Mouse (Mus musculus) liver, embryonic 11.5 days (tissue): ENCODE results near the gene Notum. TPM values are rescaled to one million over a fixed set of nuclear protein-coding genes. Genes with fewer than 3 reads are reported as not detected.

ENCODE experiments used
- ATAC-seq: fragments of 200-750 bp; cut with Nextera tagmentation; replicated peaks from 2 replicates; pipeline ENCODE4 v1.8.0; 2017; ENCODE audit warnings: moderate number of reproducible peaks, mild to moderate bottlenecking, moderate TSS enrichment, moderate library complexity; ENCODE audit not compliant: low FRiP score
- DNase-seq: peaks from one replicate; pipeline ENCODE4 v3.0.0-alpha.2; 2017; ENCODE audit warnings: low spot score
- H3K27ac ChIP-seq: fragments of 300-500 bp; sonication (generic); 2 replicates; pipeline ENCODE4 v1.5.1; 2014; ENCODE audit warnings: mild to moderate bottlenecking, low read depth, low read length, control low read depth
- H3K27me3 ChIP-seq: fragments of 300-500 bp; sonication (generic); replicated peaks from 2 replicates; pipeline ENCODE4 v1.6.1; 2014; ENCODE audit warnings: low read length, mixed read lengths; ENCODE audit not compliant: control insufficient read depth, insufficient read depth
- H3K36me3 ChIP-seq: fragments of 300-500 bp; sonication (generic); 2 replicates; pipeline ENCODE4 v1.6.1; 2014; ENCODE audit warnings: mild to moderate bottlenecking, low read length, moderate library complexity, mixed read lengths; ENCODE audit not compliant: control insufficient read depth, insufficient read depth
- H3K4me1 ChIP-seq: fragments of 300-500 bp; sonication (generic); replicated peaks from 2 replicates; pipeline ENCODE4 v1.6.1; 2014; ENCODE audit warnings: low read length, mixed read lengths; ENCODE audit not compliant: control insufficient read depth, insufficient read depth
- H3K4me2 ChIP-seq: fragments of 300-500 bp; sonication (generic); 2 replicates; pipeline ENCODE4 v1.6.1; 2014; ENCODE audit warnings: mild to moderate bottlenecking, control low read depth, moderate library complexity
- H3K4me3 ChIP-seq: fragments of 300-500 bp; sonication (generic); 2 replicates; pipeline ENCODE4 v1.5.1; 2014; ENCODE audit warnings: low read depth, low read length, control low read depth
- H3K9ac ChIP-seq: fragments of 300-500 bp; sonication (generic); 2 replicates; pipeline ENCODE4 v1.6.1; 2014; ENCODE audit warnings: low read depth, low read length, control low read depth
- H3K9me3 ChIP-seq: fragments of 300-500 bp; sonication (generic); 2 replicates; pipeline ENCODE4 v1.6.1; 2016; ENCODE audit warnings: low read length, inconsistent platforms, mixed read lengths; ENCODE audit not compliant: control insufficient read depth
- WGBS: fragments of 180-500 bp; shearing (Covaris S2); extraction: QIAGEN DNeasy Blood & Tissue Kit; methylation state at CpG from one replicate; pipeline ENCODE4 v1.1.7; 2014; 5-methylcytosine and 5-hydroxymethylcytosine counted together
- polyA plus RNA-seq: library from polyadenylated mRNA; unstranded; fragments of >200 nt; fragmentation: Nextera tagmentation; extraction: Ambion mirVana; gene quantifications from 2 replicates; pipeline ENCODE4 v1.2.1, GENCODE M21; 2014

Notum gene
- polyA plus RNA-seq, 1 experiment from 2014 or later, result 0.51 TPM

GRCm38 (mm10) chr11:120630401-120630871 is 30.5 kb downstream of the Notum start:
- peaks cover 68% of the 10 kb centered on the region for H3K4me1 ChIP-seq
- WGBS, result 37% methylated on average over 5 of the region's 5 CpGs
- H3K27ac ChIP-seq, result peak overlapping the region; percentile 94
- ATAC-seq, result no peak
- H3K9ac ChIP-seq, result peak overlapping the region; percentile 92
- H3K4me3 ChIP-seq, result peak overlapping the region; percentile 78
- no peaks in the 10 kb centered on the region for H3K27me3 ChIP-seq
- H3K4me2 ChIP-seq, result peak overlapping the region; percentile 95
- peaks cover 11% of the 10 kb centered on the region; the same call in 1 of the 2 replicates for H3K36me3 ChIP-seq
- DNase-seq, result no peak
- H3K9me3 ChIP-seq, result no peaks in the 10 kb centered on the region

DNA sequence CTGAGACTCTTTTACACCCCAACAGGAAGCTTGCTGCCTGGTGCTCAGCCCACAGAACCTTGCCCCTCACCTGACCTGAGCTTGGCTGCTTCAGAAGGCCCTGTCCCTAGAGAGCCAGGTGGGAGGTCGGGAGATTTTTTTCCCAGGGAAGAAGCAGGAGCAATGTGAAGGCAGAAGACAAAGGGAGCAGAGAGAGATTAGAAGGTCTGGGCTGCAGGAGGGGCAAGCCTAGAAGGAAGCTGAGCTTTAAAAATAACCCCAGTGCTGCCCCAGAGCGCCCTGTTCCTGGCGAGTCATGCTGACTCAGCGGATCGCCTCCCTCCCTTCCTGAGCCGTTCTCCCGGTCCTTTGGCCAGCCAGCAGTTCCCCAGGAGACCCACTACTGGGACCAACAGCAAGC is 31.1 kb downstream of the Notum start:
- Histone ChIP-seq H3K27ac (peak overlapping the region; percentile 94), H3K9ac (peak overlapping the region; percentile 92), H3K9me3 (no peaks in the 10 kb centered on the region), H3K4me1 (peaks cover 73% of the 10 kb centered on the region), H3K36me3 (peaks cover 11% of the 10 kb centered on the region; the same call in 1 of the 2 replicates), H3K4me3 (peak overlapping the region; percentile 78), H3K4me2 (peak overlapping the region; percentile 95), H3K27me3 (no peaks in the 10 kb centered on the region)
- DNase-seq, result no peak
- ATAC-seq, result 0 out of 2 replicates have a peak, but pooled peaks have one; percentile 14
- WGBS, result 21% methylated on average over 7 of the region's 7 CpGs

GRCm38 (mm10) chr11:120629341-120629730 is 31.6 kb downstream of the Notum start:
- Histone ChIP-seq H3K36me3 (peaks cover 11% of the 10 kb centered on the region; the same call in 1 of the 2 replicates), H3K27me3 (no peaks in the 10 kb centered on the region), H3K9ac (peak overlapping the region; percentile 92), H3K9me3 (no peaks in the 10 kb centered on the region), H3K4me1 (peaks cover 72% of the 10 kb centered on the region), H3K4me3 (peak overlapping the region; percentile 78), H3K4me2 (peak overlapping the region; percentile 95), H3K27ac (peak overlapping the region; percentile 94)
- no peak for DNase-seq
- 55% methylated on average over 23 of the region's 23 CpGs for WGBS
- no peak for ATAC-seq

DNA sequence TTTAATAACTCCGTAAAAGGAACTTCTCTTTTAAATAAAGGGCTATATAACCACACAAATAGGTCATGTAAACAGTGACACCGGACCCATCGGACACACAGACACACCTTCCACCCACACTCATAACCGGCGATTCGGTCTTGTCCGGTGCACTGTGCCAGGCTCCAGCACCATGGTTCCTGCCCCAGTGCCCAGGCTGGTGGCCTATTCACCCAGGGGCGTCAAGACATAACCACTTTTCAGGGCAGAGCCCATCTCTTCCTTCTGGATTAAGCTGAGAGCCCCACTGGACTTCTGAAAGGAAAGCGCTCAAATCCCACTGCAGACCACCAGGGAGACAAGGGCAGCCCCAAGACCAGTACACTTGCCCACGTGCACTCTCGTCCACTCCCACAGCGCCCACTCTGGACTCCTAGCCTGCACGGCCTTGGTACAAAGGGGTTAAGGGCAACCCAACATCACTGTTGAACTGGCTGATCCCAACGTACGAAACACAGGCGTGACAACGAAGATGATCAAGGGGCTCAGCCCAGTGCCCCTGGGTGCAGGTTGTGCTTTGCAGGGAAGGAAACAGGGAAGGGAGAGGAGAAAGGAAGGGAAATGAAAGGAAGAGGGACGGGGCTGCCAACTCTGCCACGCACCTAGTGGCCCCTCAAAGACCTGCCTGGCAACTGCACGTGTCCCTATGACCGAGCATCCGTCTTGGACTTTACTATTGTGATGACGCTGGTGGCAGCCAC is 32.2 kb downstream of the Notum start:
- Histone ChIP-seq H3K27me3 (no peaks in the 10 kb centered on the region), H3K27ac (no peak overlapping the region), H3K9me3 (no peaks in the 10 kb centered on the region), H3K4me1 (peaks cover 70% of the 10 kb centered on the region), H3K4me3 (peak overlapping the region; percentile 78), H3K9ac (peak overlapping the region; percentile 31), H3K36me3 (peaks cover 11% of the 10 kb centered on the region; the same call in 1 of the 2 replicates), H3K4me2 (peak overlapping the region; percentile 95)
- ATAC-seq (no peak), DNase-seq (no peak)
- 89% methylated on average over 23 of the region's 23 CpGs for WGBS

DNA sequence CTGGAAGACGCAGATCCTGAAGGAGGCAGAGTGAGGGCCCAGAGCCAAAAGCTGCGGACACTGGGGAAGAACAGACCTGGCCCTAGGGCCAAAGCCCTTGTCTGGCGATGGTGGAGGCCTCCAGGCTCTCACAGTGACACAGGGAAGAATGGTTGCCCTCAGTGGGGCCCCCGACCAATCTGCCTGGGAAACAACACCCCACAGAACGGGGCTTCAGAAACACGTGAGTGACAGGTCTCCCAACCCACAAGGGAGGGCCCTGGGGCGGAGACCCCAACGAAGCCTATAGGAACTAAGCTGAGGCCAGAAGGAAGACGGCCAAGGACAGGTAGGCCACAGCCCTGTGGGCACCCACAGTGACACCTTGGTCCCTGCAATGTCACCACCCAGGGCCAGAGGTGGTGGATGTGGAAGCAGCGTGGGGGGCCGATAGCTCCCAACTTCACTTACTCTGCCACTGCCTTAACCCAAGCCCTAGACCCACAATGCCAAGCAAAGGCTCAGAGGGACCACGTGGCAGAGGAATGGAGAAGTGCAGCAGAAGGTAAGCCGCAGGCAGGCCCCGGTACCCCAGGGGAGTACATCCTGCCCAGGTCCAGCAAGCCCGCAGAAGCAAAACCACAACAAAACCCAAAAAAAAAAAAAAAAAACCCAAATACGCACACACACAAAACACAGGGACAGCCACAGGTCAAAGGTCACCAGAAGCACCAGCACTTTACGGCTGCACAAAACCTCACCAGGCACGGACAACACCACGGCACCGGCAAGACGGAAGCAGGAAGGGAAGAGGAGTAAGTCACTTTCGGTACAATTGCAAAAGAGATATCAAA is 33.3 kb downstream of the Notum start:
- no peak for ATAC-seq
- DNase-seq, result no peak
- no peaks in the 10 kb centered on the region for H3K27me3 ChIP-seq
- WGBS, result 55% methylated on average over 22 of the region's 22 CpGs
- peak overlapping the region; percentile 63 for H3K27ac ChIP-seq
- no peaks in the 10 kb centered on the region for H3K9me3 ChIP-seq
- peaks cover 15% of the 10 kb centered on the region; the same call in 1 of the 2 replicates for H3K36me3 ChIP-seq
- H3K4me2 ChIP-seq, result peak overlapping the region; percentile 46
- peak overlapping the region; percentile 25; the same call in 1 of the 2 replicates for H3K4me3 ChIP-seq
- peaks cover 75% of the 10 kb centered on the region for H3K4me1 ChIP-seq
- H3K9ac ChIP-seq, result peak overlapping the region; percentile 47; the same call in 1 of the 2 replicates

GRCm38 (mm10) chr11:120626785-120627467 is 34.0 kb downstream of the Notum start:
- Histone ChIP-seq H3K4me2 (0 out of 2 replicates have a peak overlapping the region, but pooled peaks have one; percentile 46), H3K4me3 (no peak overlapping the region), H3K4me1 (peaks cover 70% of the 10 kb centered on the region), H3K9ac (no peak overlapping the region), H3K36me3 (peaks cover 17% of the 10 kb centered on the region; the same call in 1 of the 2 replicates), H3K27ac (peak overlapping the region; percentile 63), H3K27me3 (no peaks in the 10 kb centered on the region), H3K9me3 (no peaks in the 10 kb centered on the region)
- WGBS, result 87% methylated on average over 11 of the region's 11 CpGs
- ATAC-seq (no peak), DNase-seq (no peak)

- whole genome bisulfite sequencing, result 18% methylated on average over 5 of the region's 5 CpGs
- H3K4me3 ChIP-seq, result peak within 1 kb of the TSS; percentile 100
- peaks cover 54% of the 10 kb centered on the region for H3K4me1 ChIP-seq
- peak within 1 kb of the TSS; percentile 97 for H3K9ac ChIP-seq
- DNase-seq (no peak), ATAC-seq (peak; percentile 18)
- no peaks in the 10 kb centered on the region for H3K27me3 ChIP-seq
- peak within 1 kb of the TSS; percentile 81 for H3K4me2 ChIP-seq
- H3K36me3 ChIP-seq, result peaks cover 30% of the 10 kb centered on the region
- H3K27ac ChIP-seq, result peak within 1 kb of the TSS; percentile 97
- no peaks in the 10 kb centered on the region for H3K9me3 ChIP-seq
Measured at GRCm38 (mm10) chr11:120625152-120625775, 35.7 kb downstream of the Notum start, which contains the start of gene Sirt7. Gene Sirt7 (minus strand): TSS chr11:120625240.
